Mouse (Mus musculus): ENCODE measurements around the gene Ccrl2. TPM values are rescaled to one million over a fixed set of nuclear protein-coding genes. Genes with fewer than 3 reads are reported as not detected.

The Ccrl2 gene
- total RNA-seq, 4 experiments from 2014 or later, result 4.4 to 10.9 (median 5.2) TPM

DNA sequence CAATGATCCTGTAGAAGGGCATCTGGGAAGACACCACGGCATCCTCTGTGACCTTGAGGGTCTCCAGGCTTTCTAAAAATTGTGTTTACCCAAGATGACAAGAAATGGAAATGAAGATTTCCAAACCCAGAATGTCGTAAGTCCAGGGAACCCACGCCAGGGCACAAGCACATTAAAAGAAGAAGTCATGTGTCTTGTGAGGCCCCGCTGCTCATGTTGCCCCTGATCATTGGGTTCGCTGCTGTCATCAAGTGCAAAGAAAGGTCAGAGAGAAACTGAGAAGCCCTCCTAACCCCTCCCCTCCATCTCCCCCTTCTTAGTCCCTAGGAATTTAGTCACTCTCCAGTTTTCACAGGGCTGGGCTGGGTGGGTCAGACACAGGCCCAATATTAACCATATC, 5.5 kb upstream of the Ccrl2 start:
- no peak for DNase-seq (ENCODE audit: low spot score in 2 of 2)

DNA sequence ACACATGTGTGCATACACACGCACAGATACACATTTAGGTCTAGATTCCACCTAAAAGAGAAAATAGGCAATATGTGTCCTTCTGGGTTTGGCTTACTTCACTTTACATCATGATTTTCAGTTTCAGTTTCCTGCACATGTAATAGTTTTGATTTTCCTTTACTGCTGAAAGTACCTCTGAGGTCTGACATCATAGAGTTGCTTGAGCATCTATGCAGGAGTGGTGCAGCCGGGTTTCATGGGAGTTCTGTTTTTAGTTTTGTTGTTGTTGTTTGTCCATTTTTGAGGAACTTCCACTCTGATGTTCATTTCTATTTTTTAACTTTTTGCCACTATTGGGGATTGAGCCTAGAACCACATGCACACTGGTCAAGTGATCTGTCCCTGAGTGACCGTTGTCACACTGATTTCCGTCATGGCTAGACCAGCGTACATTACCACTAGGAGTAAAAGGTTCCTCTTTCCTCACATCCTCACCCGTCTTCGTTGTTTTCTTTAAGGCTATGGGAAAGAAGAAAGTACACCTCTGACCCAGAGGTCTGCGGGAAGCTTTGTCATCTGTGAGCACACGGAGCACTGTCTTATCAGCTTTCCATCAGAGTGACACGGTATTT, 1.7 kb upstream of the Ccrl2 start:
- DNase-seq (ENCODE audit: low spot score in 2 of 2), result no peak

- no peak for DNase-seq (ENCODE audit: low spot score in 2 of 2)
These were observed 438 bp upstream of the Ccrl2 start for GRCm38 (mm10) chr9:111057544-111058370.

DNA sequence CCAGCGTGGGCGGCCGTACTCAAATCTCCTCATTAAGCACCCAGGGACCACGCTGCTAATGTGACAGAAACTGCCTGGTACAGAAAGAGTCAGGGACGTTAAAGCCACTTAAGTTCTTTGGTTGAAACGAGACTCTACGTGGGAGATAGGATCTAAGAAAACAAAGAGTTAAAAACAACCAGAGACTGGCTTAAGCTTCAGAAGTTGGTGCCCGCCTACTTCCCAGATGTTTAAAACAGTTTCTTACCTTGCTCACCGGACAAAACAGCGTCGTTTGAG, 861 bp downstream of the Ccrl2 start:
- no peak for DNase-seq (ENCODE audit: low spot score in 2 of 2)

GRCm38 (mm10) chr9:111055800-111056518, 1.4 kb downstream of the Ccrl2 start:
- DNase-seq (ENCODE audit: low spot score in 2 of 2), result no peak

DNA sequence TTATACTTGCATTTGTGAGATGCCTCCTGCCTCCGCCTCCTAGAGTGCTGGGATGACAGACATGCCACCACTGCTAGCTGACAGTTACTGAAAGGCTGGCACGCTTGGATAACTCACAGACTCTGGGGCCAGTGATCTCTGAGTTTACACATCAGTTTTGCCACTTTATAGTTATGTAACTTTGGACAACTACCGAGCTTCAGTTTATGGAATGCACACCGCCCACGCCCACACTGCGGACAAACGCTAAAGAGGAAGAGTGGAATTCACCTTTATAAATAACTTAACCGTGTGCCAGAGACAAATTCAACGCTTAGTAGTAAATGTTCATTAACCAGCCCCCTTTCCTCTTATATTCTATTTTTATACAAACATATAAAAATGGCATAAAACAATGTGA, 2.4 kb downstream of the Ccrl2 start:
- no peak for DNase-seq (ENCODE audit: low spot score in 2 of 2)

GRCm38 (mm10) chr9:111048452-111048851, 8.9 kb downstream of the Ccrl2 start:
- DNase-seq (ENCODE audit: low spot score in 2 of 2), result no peak

- no peak for DNase-seq (ENCODE audit: low spot score in 2 of 2)
These were observed 10.1 kb downstream of the Ccrl2 start for GRCm38 (mm10) chr9:111047266-111047665.

GRCm38 (mm10) chr9:111046222-111046621, 11.1 kb downstream of the Ccrl2 start:
- no peak for DNase-seq (ENCODE audit: low spot score in 2 of 2)

DNA sequence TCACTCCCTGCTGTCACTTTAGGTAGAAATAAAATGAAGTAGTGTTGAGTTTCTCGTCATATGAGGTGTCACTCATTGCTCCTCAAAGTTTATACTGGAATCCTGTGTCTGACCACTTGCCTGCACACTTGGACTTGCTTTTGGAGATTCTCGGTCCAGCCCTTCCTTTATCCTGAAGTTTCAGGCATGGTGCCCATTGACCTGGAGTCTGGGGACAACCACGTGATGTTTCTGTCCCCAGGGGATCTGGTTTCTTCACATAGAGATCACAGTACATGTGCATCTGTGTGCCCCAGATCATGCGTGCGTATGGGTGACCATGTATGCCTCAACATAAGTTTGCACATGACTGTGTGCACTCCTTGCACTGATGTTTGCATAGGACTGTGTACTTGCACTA, 15.1 kb downstream of the Ccrl2 start:
- DNase-seq (ENCODE audit: low spot score in 2 of 2), result no peak

GRCm38 (mm10) chr9:111039966-111040365, 17.4 kb downstream of the Ccrl2 start:
- DNase-seq (ENCODE audit: low spot score in 2 of 2), result no peak

GRCm38 (mm10) chr9:111033717-111034116, 23.6 kb downstream of the Ccrl2 start:
- no peak for DNase-seq (ENCODE audit: low spot score in 2 of 2)

- no peak for DNase-seq (ENCODE audit: low spot score in 2 of 2)
These were observed 30.5 kb downstream of the Ccrl2 start for GRCm38 (mm10) chr9:111026791-111027190.

GRCm38 (mm10) chr9:111019022-111019421, 38.3 kb downstream of the Ccrl2 start, which contains the start of gene Ltf:
Gene Ltf, plus strand, starts transcription at chr9:111019271.
- no peak for DNase-seq (ENCODE audit: low spot score in 2 of 2)

GRCm38 (mm10) chr9:111015658-111016057, 41.7 kb downstream of the Ccrl2 start:
- no peak for DNase-seq (ENCODE audit: low spot score in 2 of 2)

- DNase-seq (ENCODE audit: low spot score in 2 of 2), result no peak
These were observed 45.3 kb downstream of the Ccrl2 start for GRCm38 (mm10) chr9:111012041-111012440.

GRCm38 (mm10) chr9:111011550-111011949, 45.8 kb downstream of the Ccrl2 start:
- DNase-seq (ENCODE audit: low spot score in 2 of 2), result no peak

DNA sequence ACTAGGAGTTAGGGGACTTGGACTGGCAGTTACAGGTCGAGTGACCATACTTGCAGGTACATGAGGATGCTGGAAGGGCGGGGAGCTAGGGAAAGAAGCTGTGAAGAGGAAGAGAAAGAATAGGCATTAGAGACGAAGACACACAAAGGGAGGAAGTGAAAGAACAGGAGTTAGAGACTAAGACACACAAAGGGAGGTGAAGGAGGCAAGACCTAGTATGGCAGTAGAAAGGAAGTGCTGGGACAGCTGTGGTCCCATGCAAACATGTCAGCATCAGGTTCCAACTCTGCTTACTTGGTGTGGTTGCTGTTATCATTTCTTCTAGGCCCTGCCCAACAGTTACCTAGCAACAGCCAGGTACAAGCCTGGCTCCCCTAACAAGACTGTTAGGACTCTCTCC, 47.6 kb downstream of the Ccrl2 start:
- no peak for DNase-seq (ENCODE audit: low spot score in 2 of 2)

- no peak for DNase-seq (ENCODE audit: low spot score in 2 of 2)
These were observed 50.8 kb downstream of the Ccrl2 start for GRCm38 (mm10) chr9:111006544-111006943.

All from gastrocnemius, adult 8-10 months (tissue).